Mouse (Mus musculus): ENCODE results near the gene Dmbx1.

DNA sequence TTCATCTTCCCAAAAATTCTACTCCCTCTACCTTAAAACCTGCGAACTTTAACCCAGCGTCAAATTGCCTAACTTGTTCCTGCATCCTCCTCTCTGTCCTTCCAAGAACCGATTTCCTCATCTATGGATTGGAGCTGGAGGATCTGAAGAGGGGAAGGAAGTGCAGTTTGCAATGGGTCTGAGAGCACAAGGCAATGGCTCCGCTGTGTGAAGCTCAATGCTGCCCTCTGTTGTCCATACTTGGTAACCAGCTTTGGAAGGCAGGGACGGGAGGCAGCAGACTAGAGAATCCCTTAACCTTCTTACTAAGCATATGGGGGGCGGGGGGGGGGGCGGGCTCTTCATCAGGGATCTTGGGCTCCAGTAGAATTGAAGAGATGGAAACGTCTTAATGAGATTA, 41.0 kb upstream of the Dmbx1 start:
- no peak for TF ChIP-seq MAFK (IDR thresholded peaks at IDR 0.05; ENCODE audit: insufficient read depth, low read depth, low read length)
- no peak for TF ChIP-seq ZNF384 (IDR thresholded peaks at IDR 0.05; ENCODE audit: low read depth, low read length)
- TF ChIP-seq ZC3H11A (IDR thresholded peaks at IDR 0.05; ENCODE audit: borderline replicate concordance, low read depth, low read length), result peak; percentile 84; the same call in 1 of the 2 replicates
- no peak for TF ChIP-seq CHD2 (IDR thresholded peaks at IDR 0.05; ENCODE audit: low read depth, low read length)
- TF ChIP-seq HCFC1 (IDR thresholded peaks at IDR 0.05; ENCODE audit: borderline replicate concordance, insufficient read depth, low read length), result no peak

Measured in ES-E14 (cell line).